Mouse (Mus musculus): ENCODE measurements around the gene Map2. TPM values are rescaled to one million over a fixed set of nuclear protein-coding genes. Genes with fewer than 3 reads are reported as not detected.

Map2 gene
- polyA plus RNA-seq (2014; fragmentation: Illumina TruSeq; extraction: RNeasy Lipid Tissue Mini Kit (QIAGEN cat#74804); ENCODE audit: insufficient read depth, low read depth, low replicate concordance), result 2.2 TPM

DNA sequence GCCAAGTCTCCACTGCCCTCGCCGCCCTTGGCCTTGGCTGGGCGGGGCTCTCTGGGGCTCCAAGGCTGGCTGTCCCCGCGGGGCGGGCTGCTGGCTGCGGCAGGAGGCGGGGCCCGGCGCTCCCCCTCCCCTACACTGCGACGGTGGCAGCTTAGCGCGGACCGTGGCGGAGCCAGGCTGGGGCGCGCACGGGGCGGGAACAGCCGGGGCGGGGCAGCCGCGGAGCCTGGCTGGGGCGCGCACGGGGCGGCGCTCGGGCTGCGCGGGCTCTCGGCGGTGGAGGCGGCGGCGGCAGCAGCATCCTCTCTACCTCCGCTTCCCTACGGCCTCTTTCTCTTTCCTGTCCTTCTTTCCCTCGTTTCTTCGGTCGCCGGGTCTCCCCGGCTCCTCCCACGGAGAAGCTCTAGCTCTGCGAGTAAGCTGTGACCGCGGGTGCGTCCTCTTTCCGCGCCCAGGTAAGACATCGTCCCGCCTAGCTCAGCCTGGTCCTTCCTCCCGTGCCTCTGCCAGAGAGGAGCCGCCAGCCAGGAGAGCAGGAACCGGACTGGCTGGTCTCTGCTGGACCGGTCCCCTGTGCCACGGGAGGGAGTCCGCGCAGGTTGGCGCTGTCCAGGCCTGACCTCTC, at the start of gene Map2:
Map2 (plus strand) TSS at position 233 of the 625 bp plus-strand sequence.

DNA sequence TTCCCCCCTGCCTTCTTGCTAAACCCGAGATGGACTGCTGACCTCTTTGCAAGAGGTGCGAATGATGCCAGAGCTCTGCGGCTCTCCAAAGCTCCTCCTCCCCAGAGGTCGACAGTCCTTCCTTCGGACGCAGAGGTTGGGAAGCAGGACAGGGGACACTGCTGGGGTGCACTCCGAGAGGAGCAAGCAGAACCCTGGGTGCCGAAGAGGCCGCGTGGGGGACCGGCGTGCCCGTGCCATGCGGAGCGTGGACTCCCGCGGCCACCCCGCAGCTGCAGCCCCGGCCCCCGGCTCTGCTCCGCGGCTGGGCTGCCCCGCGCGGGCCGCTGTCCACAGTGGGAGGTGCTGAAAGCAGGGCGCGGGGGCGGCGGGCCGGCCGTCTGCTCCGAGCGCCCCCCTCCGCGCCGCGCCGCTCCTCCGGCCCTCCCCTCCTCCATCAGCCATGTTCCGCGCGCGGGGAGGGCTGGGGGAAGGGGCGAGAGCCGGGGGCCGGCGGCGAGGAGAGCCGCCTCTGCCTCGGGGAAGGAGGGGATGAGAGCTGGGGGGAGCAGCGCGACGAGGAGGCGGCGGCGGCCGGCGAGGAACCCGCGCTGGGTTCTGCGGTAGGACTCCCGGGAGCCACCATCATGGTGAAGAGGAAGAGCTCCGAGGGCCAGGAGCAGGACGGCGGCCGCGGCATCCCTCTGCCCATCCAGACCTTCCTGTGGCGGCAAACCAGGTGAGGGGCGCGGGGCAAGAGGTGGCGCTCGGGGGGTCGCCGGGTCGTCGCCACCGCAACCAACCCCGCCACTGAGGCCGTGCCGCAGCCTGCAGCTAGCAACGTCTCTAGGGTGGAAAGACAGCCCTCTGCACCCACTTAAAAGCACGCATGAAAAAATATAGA, 293.0 kb downstream of the Map2 start, which contains the start of gene Unc80:
Unc80 (plus strand) TSS at position 547 of the 883 bp plus-strand sequence.

Other genes with a start within 250 kb of the Map2 start
- gene Crygf, start 248.8 kb upstream of the Map2 start, polyA plus RNA-seq (2014; fragmentation: Illumina TruSeq; extraction: RNeasy Lipid Tissue Mini Kit (QIAGEN cat#74804); ENCODE audit: insufficient read depth, low read depth, low replicate concordance), result not detected

Measured in lung, adult 10 weeks (tissue).